Mouse (Mus musculus): ENCODE results near the gene Serpinb3c.
"Not testable (repeated sequence)": the region's sequence is repeated elsewhere in the genome, so short reads cannot be mapped to it uniquely, and the experiment has no call there.

The Serpinb3c gene

DNA sequence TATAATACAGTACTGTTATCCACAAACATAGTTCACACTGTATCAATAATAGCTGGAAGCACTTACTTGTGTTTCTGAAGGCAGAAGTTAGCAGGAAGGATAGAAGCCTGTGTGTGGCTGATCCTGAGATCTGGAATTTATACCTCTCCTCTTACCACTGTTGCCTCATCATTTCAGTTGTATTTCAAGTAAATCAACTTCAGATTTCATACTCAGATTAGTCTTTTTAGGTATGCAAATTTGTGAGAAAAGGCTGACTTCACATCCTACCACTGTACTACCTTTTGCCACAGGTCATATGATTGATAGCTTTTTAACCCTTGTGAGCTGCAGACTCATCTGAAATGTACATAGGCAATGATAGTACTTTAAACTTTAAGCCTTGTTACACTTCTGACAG, at the start of gene Serpinb3c, which contains the start of gene Serpinb3b:
Gene Serpinb3c (minus strand): TSS at position 111 of the 400 bp plus-strand sequence.
Gene Serpinb3b (minus strand): TSS at position 101 of the 400 bp plus-strand sequence.
- not testable (repeated sequence) for DNase-seq

DNA sequence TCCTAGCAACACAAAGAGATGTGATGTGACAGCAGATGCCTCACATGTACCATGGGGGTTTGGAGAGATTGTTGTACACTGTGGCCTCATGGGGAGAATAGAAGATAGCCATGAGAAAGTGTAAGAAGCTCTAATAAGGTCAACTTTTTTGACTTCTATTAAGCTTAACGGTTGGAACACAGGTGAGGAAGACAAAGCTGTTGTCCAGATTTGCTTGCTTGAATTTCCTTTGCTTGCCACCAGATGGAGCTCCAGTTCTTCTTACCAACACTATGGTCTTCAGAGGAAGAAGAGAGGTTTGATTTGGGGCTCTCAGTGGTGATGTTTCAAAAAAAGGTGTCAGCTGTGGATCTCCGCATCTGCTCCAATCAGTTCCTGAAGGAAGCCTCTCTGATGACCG, 35.0 kb downstream of the Serpinb3c start:
- DNase-seq = not testable (repeated sequence)
